Mouse (Mus musculus) bone marrow, adult 2 months (tissue): ENCODE data around the gene Map4k2. TPM values are rescaled to one million over a fixed set of nuclear protein-coding genes. Genes with fewer than 3 reads are reported as not detected.

Experiments used
- H3K27ac ChIP-seq: fragments of 200-500 bp; 2 replicates; pipeline ENCODE4 v1.5.1; 2012; ENCODE audit warnings: low read depth, mild to moderate bottlenecking, control low read depth, inconsistent platforms, low read length; ENCODE audit not compliant: control insufficient read depth, poor library complexity, insufficient read depth
- H3K4me1 ChIP-seq: fragments of 200-500 bp; 2 replicates; pipeline ENCODE4 v1.6.1; 2011; ENCODE audit warnings: low read length; ENCODE audit not compliant: control insufficient read depth, insufficient read depth
- H3K4me3 ChIP-seq: fragments of 200-500 bp; replicated peaks from 2 replicates; pipeline ENCODE3; 2011; ENCODE audit warnings: mild to moderate bottlenecking, low read depth, low read length, control low read depth; ENCODE audit not compliant: control insufficient read depth
- CTCF ChIP-seq: fragments of 200-500 bp; IDR thresholded peaks from 2 replicates; pipeline ENCODE4 v1.5.1; 2011; ENCODE audit warnings: low read length, control low read depth; ENCODE audit not compliant: control insufficient read depth, insufficient read depth
- POLR2A ChIP-seq: fragments of 200-500 bp; IDR thresholded peaks from 2 replicates; pipeline ENCODE4 v1.6.1; 2011; ENCODE audit warnings: low read depth, mild to moderate bottlenecking, control low read depth, low read length, borderline replicate concordance; ENCODE audit not compliant: control insufficient read depth
- WGBS: fragments of 180-500 bp; shearing (Covaris S2); methylation state at CpG from one replicate; pipeline ENCODE4 v1.1.7; 2018; 5-methylcytosine and 5-hydroxymethylcytosine counted together
- polyA plus RNA-seq: library from polyadenylated mRNA; stranded (reverse); fragments of >200 nt; gene quantifications from 2 replicates; pipeline ENCODE4 v1.2.4, GENCODE M21; 2011; ENCODE audit warnings: low replicate concordance; ENCODE audit not compliant: missing spikeins, insufficient read depth, insufficient read length

Gene Map4k2
- polyA plus RNA-seq, 1 experiment: 324 TPM

DNA sequence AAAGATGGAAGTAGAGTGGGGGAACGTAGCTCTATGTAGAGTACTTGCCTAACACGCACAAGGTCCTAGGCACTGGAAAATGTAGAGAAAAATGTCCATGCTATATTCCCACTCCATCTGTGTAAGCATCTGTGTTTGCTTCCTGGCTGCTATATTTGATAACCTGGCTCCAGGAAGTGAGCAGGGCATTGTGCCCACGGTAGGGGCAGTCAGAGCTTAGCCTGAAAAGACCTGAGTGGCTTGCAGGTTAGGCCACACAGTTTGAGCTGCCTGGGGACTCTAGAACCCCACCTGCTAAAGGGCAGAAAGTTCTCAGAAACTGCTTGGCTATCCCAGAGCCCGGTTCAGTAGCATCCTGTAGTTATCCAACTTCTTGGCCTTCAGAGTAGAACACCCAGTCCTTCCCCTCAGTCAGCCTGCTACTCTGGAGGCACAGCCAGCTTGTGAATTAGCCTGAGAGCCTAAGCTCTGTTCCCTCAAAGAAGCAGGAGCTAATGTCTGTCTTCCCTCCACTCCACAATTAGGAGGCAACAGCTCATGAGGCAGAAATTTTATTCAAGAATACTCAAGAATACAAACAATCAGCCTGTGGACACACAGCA lies 41.5 kb downstream of the Map4k2 start:
- Histone ChIP-seq H3K4me3 (no peak overlapping the region), H3K27ac (no peak overlapping the region), H3K4me1 (peaks cover 1% of the 10 kb centered on the region; the same call in 1 of the 2 replicates)
- TF ChIP-seq CTCF: no peak
- TF ChIP-seq POLR2A: no peak
- WGBS: 32% methylated on average over 4 of the region's 4 CpGs

DNA sequence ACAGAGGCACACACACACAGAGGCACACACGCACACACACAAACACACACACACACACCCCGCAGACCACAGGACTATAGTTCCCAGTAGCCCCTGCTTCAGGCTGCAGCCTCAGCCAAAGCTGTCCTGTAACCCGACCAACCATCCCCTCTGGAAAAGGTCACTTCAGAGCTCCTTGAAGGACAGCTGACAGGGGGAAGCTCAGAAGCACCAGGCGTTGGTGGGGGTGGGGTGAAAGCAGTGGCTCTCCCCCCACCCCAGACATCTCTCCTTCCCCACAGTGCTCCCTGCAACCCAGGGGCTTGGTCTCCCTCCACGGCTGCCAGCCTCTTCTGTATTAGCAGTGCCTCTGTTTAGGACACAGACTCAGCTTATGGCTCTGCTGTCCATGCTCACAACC lies 42.5 kb downstream of the Map4k2 start:
- Histone ChIP-seq H3K4me1 (peaks cover 1% of the 10 kb centered on the region; the same call in 1 of the 2 replicates), H3K4me3 (no peak overlapping the region), H3K27ac (no peak overlapping the region)
- TF ChIP-seq POLR2A (no peak), CTCF (no peak)
- WGBS: 22% methylated on average over 5 of the region's 5 CpGs

DNA sequence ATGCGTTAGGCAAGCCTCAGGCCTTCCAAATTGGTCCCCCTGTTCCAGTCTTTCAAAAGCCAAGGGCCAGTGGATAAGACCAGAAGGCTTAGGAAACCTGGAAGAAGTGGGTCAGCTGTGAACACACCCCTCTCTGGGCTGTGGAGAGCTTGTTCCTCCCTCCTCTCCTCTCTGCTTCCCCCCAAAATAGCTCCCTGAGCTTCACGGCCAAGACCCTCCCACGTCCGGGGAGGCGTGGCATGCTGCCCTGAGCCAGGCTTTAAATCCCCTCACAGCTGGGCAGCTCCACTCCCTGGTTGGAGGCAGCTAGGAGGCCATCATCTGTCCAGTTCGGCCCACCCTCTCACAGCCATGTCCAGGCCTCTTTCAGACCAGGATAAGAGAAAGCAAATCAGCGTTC lies 43.2 kb downstream of the Map4k2 start, which contains the start of gene Pygm:
Gene Pygm, plus strand, starts transcription at position 272 of the 400 bp plus-strand sequence.
- no peak within 1 kb of the TSS for H3K27ac ChIP-seq
- peaks cover 1% of the 10 kb centered on the region; the same call in 1 of the 2 replicates for H3K4me1 ChIP-seq
- WGBS: 10% methylated on average over 7 of the region's 7 CpGs
- TF ChIP-seq POLR2A: no peak
- no peak for TF ChIP-seq CTCF
- H3K4me3 ChIP-seq: no peak within 1 kb of the TSS

DNA sequence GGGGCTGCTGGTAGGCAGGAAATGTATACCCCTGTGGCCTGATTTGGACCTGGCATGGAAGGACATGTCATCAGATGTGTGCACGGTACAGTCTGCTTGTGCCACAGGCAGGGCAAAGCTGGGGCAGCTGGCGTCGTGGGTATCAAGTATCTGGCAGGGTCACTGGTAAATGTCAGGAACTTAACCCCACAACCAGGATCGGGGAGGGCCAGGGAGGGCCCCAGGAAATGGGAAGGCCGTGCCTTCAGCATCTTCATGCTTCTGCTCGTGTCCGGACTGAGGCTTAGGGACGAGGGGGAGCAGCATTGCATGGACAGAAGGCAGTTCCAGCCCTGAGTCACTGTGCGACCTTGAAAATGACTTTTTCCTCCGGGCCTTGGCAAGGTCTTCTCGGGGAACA lies 44.0 kb downstream of the Map4k2 start:
- H3K4me1 ChIP-seq: peaks cover 6% of the 10 kb centered on the region
- no peak overlapping the region for H3K4me3 ChIP-seq
- no peak overlapping the region for H3K27ac ChIP-seq
- TF ChIP-seq CTCF (no peak), POLR2A (no peak)
- WGBS: 62% methylated on average over 11 of the region's 11 CpGs

DNA sequence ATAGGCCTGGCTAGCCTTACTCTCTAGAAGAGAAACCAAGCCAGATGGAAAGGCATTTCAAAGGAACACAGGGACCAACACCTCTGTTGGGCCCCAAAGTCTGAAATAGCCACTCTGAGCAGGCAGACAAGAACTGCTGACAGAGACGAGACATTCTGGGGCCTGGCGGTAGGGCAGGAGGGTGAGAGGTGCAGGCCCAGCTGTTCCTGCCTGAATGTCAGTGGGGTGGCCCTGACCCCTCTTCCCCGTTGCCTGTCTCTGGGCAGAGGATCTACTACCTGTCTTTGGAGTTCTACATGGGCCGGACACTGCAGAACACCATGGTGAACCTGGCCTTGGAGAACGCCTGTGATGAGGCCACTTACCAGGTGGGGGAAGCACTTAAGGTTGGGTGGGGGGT lies 44.5 kb downstream of the Map4k2 start:
- 82% methylated on average over 5 of the region's 5 CpGs for WGBS
- Histone ChIP-seq H3K4me3 (no peak overlapping the region), H3K27ac (no peak overlapping the region), H3K4me1 (peaks cover 6% of the 10 kb centered on the region)
- TF ChIP-seq POLR2A: no peak

DNA sequence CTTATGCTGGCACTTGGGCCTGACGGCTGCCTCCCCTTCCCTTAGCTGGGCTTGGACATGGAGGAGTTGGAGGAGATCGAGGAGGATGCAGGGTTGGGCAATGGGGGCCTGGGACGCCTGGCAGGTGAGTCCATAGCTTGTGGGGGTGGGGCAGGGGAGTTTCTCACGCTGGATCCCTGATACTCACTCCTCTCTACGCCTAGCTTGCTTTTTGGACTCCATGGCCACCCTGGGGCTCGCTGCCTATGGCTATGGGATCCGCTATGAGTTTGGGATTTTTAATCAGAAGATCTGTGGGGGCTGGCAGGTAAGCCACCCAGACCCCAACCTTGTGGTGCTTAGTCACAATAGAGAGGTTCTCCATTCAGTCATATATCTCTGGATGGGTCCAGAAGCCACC lies 44.9 kb downstream of the Map4k2 start:
- H3K27ac ChIP-seq: no peak overlapping the region
- TF ChIP-seq CTCF: no peak
- no peak for TF ChIP-seq POLR2A
- WGBS: 73% methylated on average over 7 of the region's 7 CpGs
- no peak overlapping the region for H3K4me3 ChIP-seq
- peaks cover 6% of the 10 kb centered on the region for H3K4me1 ChIP-seq

DNA sequence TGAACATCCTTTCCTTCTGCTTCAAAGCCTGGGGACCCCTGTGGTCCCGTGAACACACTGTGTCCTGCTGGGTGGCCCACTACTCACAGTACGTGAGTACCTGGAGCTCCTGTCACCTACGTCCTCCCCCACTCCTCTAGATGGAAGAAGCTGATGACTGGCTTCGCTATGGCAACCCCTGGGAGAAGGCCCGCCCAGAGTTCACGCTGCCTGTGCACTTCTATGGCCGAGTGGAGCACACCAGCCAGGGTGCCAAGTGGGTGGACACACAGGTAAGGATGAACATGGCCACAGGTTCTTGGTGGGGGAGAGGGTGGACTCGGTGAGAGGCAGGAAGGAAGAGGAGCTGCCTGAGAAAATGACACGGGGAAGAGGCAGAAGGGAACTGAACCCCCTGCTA lies 45.3 kb downstream of the Map4k2 start:
- no peak overlapping the region for H3K4me3 ChIP-seq
- H3K4me1 ChIP-seq: peaks cover 6% of the 10 kb centered on the region
- 69% methylated on average over 9 of the region's 9 CpGs for WGBS
- TF ChIP-seq POLR2A (no peak), CTCF (no peak)
- no peak overlapping the region for H3K27ac ChIP-seq

DNA sequence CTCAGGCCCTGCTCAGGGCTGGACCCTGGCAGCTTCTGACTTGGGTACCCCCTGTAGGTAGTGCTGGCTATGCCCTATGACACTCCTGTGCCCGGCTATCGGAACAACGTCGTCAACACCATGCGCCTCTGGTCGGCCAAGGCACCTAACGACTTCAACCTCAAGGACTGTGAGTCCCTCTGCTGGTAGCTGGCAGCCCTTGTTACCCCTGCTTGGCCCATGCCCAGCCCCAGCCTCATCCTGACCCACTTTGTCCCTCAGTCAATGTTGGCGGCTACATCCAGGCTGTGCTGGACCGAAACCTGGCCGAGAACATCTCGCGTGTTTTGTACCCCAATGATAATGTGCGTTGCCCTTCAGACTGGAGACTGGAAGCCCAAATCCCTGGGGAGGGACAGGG lies 47.1 kb downstream of the Map4k2 start:
- Histone ChIP-seq H3K27ac (no peak overlapping the region), H3K4me1 (peaks cover 6% of the 10 kb centered on the region), H3K4me3 (no peak overlapping the region)
- 58% methylated on average over 13 of the region's 13 CpGs for WGBS
- TF ChIP-seq POLR2A: no peak
- no peak for TF ChIP-seq CTCF

DNA sequence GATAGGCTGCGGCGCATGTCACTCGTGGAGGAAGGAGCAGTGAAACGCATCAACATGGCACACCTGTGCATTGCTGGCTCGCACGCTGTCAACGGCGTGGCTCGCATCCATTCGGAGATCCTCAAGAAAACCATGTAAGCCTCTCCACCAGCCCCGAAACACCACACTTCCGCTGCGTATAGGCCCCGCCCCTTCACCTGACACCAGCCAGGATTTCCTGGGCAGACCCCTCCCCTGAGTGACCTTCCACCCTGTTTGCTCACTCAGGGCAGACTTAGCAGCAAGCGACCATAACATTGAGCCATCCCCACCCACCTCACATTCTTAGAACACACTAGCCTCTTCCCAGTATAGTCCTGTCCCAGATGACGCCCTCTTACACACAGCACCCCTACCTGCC lies 48.9 kb downstream of the Map4k2 start:
- WGBS: 8% methylated on average over 16 of the region's 16 CpGs
- no peak overlapping the region for H3K27ac ChIP-seq
- H3K4me1 ChIP-seq: peaks cover 5% of the 10 kb centered on the region
- peak overlapping the region; percentile 68 for H3K4me3 ChIP-seq
- TF ChIP-seq POLR2A: 0 out of 2 replicates have a peak, but pooled peaks have one; percentile 24
- no peak for TF ChIP-seq CTCF
